Mouse (Mus musculus) thymus, postnatal 10 days (tissue): ENCODE measurements around the gene Sytl3.

ENCODE experiments used
- DNase-seq, 2 experiments: peaks; one replicate each; pipeline ENCODE4 v3.0.0; 2021; ENCODE audit warnings: low spot score in 2 of 2

The Sytl3 gene

GRCm38 (mm10) chr17:6752375-6752774 lies 93.5 kb downstream of the Sytl3 start:
- no peak for DNase-seq

DNA sequence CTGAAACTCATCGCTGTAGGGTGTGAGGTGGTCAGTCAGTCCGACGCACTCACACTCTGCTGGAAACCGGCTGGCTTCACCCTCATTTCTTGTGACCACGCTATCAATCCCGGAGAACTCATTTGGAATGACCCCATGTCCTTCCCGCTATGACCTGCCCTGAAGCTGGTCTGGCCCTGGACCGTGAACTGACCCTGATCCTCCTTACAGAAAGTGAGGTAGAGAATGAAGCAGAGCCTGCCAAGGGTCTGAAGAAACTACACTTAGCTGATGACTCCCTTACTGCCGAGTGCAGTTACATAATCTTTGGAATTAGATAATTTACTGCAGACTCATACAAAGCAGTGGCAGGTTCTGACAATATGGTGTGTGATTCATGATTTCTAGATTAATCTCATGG lies 96.3 kb downstream of the Sytl3 start:
- DNase-seq: no peak

DNA sequence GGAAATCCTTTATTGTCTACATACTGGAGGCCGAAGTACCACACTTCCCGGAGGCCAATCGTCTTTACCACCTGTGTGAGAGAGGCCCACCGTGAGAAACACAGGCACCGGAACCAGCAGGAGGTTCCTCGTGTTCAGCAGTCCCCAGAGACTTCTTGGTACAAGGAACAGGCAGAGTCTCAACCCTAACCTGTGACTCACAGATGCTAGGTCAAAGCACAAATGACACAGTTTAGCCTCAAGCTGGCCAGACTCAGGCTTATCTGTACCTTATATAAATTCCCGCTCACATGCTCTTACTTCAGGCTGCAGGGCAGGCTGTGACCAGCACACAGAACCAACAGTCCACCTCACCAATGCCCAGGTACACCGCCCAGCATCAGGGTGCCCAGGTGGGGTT lies 97.0 kb downstream of the Sytl3 start:
- no peak for DNase-seq

GRCm38 (mm10) chr17:6757902-6758301 lies 99.0 kb downstream of the Sytl3 start:
- DNase-seq: no peak

GRCm38 (mm10) chr17:6758845-6759244 lies 100.0 kb downstream of the Sytl3 start:
- DNase-seq: no peak

- no peak for DNase-seq
Measured at GRCm38 (mm10) chr17:6759717-6760292, 100.9 kb downstream of the Sytl3 start.

DNA sequence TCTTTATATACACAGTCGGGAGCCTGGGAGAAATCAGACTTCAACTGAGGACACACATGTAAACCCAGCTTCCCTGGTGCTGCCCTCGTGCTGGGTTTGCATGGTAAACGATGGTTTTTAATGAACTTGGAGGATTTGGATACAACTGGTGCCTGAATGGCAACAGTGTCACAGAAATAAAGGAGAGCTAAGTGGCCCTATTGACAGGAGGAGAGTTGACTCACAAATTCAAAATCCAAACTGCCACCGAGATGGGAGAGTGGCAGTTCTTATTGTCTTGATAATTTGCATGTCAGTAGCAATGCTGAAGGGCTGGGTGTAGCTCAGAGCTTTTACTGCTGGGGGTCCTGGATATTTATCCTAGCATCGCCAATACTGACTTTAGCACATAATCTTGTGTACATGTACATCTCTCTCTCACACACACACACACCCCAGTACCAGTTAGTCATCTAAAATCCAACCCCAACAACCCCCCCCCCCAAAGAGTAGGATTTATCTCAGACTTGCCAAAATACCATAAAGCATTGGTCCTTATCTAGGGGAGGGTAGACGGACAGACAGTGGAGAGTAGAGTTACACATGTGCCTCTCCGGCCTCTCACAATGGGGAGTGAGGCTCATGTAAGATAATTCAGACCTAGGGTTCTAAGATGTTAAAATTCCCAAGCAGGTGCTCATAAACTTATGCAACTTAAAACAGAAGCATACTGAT lies 104.8 kb downstream of the Sytl3 start:
- DNase-seq: no peak

DNA sequence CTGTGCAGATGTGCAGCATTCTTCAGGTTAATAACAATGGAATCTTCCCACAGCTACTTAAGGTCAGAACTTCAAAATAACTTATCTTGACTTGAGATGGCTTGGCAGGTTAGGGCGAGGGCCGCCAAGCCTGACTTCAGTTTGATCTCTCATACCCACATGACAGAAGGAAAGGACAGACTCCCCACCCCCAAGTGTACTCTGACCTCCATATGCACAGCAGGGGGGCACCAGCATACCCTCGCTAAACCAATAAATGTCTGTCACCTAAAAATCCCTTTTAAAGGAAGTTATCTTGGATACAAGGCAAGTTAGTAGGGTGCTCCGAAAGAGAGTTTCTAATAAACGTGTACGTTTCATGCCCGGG lies 105.3 kb downstream of the Sytl3 start:
- DNase-seq: no peak

- DNase-seq: no peak
Measured at GRCm38 (mm10) chr17:6764730-6765129, 105.8 kb downstream of the Sytl3 start.

DNA sequence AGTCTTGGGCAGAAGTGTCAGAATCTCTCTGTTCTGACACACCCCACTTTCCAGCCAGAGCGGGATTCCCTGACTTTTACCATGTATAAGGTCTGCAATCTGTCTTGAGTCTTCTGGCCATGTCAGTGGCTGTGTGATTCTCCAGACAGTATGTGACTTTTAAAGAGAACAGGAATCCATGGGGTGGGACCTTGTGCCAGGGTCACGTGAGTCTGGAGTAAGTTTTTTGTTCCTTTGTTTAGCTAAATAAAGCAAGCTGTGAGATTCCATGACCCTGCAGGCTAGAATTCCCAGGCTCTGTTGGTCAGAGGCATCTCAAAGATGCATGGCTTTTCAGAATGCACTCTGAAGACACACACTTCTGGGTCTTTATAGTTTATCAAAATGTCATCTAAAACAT lies 107.0 kb downstream of the Sytl3 start:
- DNase-seq: no peak

GRCm38 (mm10) chr17:6766823-6767222 lies 107.9 kb downstream of the Sytl3 start:
- DNase-seq: no peak

GRCm38 (mm10) chr17:6767771-6768170 lies 108.9 kb downstream of the Sytl3 start:
- DNase-seq: no peak

DNA sequence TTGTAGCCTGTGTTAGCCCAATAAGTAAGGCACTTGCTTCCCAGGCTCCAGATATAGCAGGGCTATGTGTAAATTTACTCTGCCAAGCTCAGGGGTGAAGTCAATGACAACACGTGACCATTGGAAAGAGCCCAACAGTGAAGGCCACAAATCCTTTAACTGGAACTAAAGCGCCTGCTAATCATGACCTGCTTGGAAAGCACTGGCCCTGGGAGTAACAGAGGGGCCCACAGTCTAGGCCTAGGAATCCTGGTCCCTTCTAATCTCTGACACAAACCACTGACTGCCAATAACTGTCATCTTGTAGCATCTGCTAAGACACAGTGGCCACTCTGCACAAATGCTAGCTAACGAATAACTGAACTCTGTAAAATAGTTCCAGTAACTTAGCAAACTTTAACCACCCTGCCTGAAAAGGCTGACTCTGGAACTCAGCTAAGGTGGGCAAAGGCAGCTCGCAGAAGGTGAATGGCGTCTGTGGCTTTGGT lies 109.5 kb downstream of the Sytl3 start:
- DNase-seq: no peak

GRCm38 (mm10) chr17:6769602-6770001 lies 110.7 kb downstream of the Sytl3 start:
- no peak for DNase-seq

DNA sequence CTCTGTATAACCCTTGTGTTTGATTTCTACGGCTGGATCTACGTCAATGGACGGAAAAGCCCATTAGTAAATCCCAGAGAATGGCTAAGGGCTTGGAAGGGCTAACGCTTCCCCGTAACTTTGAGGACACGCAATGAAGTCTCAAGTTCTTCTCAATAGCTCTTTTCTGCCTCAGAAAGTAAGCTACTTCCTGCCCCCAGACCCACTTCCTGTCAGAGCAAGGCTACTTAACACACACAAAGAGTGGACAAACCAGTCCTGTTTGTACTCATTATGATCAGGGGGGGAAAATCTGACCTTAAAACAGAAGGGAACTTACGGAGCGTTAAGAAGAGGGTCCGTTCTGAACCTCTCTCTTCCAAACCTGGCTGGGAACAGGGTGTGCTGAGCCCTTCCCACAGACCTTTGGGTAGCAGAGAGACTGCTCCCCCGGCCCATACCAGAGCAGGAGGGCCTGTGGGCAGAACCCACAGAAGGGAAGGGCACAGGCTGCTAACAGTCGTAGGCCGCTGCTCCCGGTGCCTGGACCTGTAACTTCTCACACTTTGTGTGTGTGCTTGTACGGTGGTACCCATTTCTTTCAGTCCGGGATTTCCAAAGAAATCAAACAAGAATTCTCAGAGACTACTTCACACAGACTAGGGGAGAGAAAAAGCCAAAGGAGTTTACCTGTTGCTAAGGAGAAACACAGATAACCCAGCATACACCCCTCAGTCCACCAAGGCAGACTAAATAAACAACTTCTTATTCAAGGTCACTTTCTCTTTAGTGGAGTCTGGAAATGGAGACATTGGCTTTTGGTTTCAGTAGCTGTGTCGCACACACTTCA lies 113.0 kb downstream of the Sytl3 start:
- no peak for DNase-seq

GRCm38 (mm10) chr17:6772490-6772773 lies 113.5 kb downstream of the Sytl3 start:
- DNase-seq: no peak

GRCm38 (mm10) chr17:6773249-6773966 lies 114.5 kb downstream of the Sytl3 start:
- DNase-seq: peak in 1 of 2 experiments; percentile 39

DNA sequence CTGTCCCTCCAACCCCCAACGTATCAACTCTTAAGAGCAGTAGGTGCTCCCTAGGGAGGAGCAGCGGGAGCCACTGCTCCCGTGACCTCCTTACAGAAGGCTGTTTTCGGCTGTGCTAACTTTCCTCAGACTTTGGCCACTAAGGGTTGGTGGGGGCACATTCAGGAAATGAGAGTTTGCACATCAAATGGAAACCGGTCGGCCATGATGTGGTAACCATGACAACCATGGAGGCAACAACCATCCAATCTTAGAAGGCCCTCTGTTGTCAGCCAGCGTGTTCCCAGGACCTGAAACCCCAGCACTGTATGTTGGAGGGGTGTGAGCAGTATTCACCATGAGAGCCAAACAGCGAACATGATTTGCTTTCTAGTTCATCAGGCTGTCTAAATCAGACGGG lies 116.3 kb downstream of the Sytl3 start:
- no peak for DNase-seq

DNA sequence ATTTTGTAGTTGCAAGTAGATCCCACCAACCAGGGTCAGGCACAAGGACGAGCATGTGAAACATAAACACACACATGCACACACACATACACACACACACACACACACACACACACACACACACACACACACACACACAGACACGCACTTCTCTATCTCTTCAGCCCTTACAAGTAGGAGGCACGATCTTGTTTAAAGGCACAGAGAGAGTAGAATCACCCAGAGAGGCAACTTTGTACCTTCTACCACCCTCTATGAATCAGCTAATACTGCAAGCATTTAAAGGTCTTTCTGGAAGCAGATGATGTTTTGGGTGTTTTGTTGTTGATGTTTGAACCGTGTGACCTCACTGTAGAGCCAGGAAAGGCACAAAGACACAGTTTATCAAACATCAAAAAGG lies 116.8 kb downstream of the Sytl3 start:
- DNase-seq: no peak

DNA sequence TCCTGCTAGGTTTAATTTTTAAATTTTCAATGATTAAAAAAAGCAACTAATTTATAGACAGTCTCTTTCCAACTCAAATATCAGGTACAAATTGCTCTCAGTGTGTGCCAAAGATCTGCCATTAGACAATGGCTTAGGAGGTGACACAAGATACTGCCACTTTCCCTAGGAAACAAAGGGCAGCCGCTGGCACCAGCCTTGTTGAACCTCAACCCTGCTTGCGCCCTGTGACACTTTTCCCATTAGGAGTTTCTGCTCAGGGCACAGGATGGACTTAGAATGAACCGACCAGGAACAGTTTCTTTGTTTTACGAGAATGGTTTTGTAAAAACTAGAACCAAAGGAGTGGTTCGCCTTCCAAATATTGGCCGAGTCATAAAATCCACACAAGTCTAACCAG lies 117.2 kb downstream of the Sytl3 start:
- no peak for DNase-seq

DNA sequence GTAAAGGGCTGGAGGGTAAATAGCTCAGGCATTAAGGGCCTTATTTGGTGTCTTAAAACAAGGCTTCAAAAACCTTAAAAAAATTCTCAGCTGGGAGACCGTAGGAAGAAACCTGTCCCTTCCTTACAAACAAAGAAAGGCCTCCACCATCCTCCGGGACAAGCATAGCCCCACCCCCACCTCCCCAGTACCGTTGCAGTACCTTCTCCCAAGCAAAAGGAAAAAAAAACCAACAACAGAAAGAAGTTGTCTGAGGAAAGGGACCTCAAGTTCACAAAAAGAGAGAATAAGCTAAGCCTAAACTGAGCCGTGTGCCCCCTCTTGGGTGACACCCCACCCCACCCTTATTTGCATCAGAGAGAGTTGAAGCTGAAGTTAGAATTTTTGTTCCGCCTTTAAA lies 117.7 kb downstream of the Sytl3 start:
- DNase-seq: no peak

- DNase-seq: no peak
Measured at GRCm38 (mm10) chr17:6777061-6777460, 118.2 kb downstream of the Sytl3 start.
